Mouse (Mus musculus): ENCODE results near the gene Ikbke.

The Ikbke gene

GRCm38 (mm10) chr1:131242956-131243355 is 36.5 kb downstream of the Ikbke start:
- no peak for DNase-seq (ENCODE audit: extremely low read depth, low read depth, low spot score)

GRCm38 (mm10) chr1:131239576-131240193 is 39.7 kb downstream of the Ikbke start:
- peak; percentile 86 for DNase-seq (ENCODE audit: extremely low read depth, low read depth, low spot score)

GRCm38 (mm10) chr1:131238931-131239381 is 40.5 kb downstream of the Ikbke start:
- no peak for DNase-seq (ENCODE audit: extremely low read depth, low read depth, low spot score)

GRCm38 (mm10) chr1:131236077-131236476 is 43.3 kb downstream of the Ikbke start:
- DNase-seq (ENCODE audit: extremely low read depth, low read depth, low spot score): no peak

- no peak for DNase-seq (ENCODE audit: extremely low read depth, low read depth, low spot score)
These were observed 45.9 kb downstream of the Ikbke start for GRCm38 (mm10) chr1:131233527-131233926.

GRCm38 (mm10) chr1:131228659-131229058 is 50.7 kb downstream of the Ikbke start:
- DNase-seq (ENCODE audit: extremely low read depth, low read depth, low spot score): no peak

GRCm38 (mm10) chr1:131228225-131228624 is 51.2 kb downstream of the Ikbke start:
- DNase-seq (ENCODE audit: extremely low read depth, low read depth, low spot score): no peak

- DNase-seq (ENCODE audit: extremely low read depth, low read depth, low spot score): no peak
These were observed 54.4 kb downstream of the Ikbke start for GRCm38 (mm10) chr1:131224848-131225471.

GRCm38 (mm10) chr1:131223345-131223744 is 56.1 kb downstream of the Ikbke start:
- no peak for DNase-seq (ENCODE audit: extremely low read depth, low read depth, low spot score)

- DNase-seq (ENCODE audit: extremely low read depth, low read depth, low spot score): no peak
These were observed 57.4 kb downstream of the Ikbke start for GRCm38 (mm10) chr1:131221822-131222590.

- no peak for DNase-seq (ENCODE audit: extremely low read depth, low read depth, low spot score)
These were observed 60.5 kb downstream of the Ikbke start for GRCm38 (mm10) chr1:131218933-131219332.

GRCm38 (mm10) chr1:131213361-131213760 is 66.0 kb downstream of the Ikbke start:
- no peak for DNase-seq (ENCODE audit: extremely low read depth, low read depth, low spot score)

GRCm38 (mm10) chr1:131212956-131213355 is 66.5 kb downstream of the Ikbke start:
- DNase-seq (ENCODE audit: extremely low read depth, low read depth, low spot score): no peak

GRCm38 (mm10) chr1:131211655-131212054 is 67.8 kb downstream of the Ikbke start:
- no peak for DNase-seq (ENCODE audit: extremely low read depth, low read depth, low spot score)

GRCm38 (mm10) chr1:131209971-131210426 is 69.4 kb downstream of the Ikbke start:
- DNase-seq (ENCODE audit: extremely low read depth, low read depth, low spot score): no peak

- DNase-seq (ENCODE audit: extremely low read depth, low read depth, low spot score): no peak
These were observed 70.6 kb downstream of the Ikbke start for GRCm38 (mm10) chr1:131208800-131209199.

GRCm38 (mm10) chr1:131208081-131208480 is 71.3 kb downstream of the Ikbke start:
- DNase-seq (ENCODE audit: extremely low read depth, low read depth, low spot score): no peak

- no peak for DNase-seq (ENCODE audit: extremely low read depth, low read depth, low spot score)
These were observed 71.9 kb downstream of the Ikbke start for GRCm38 (mm10) chr1:131207531-131207930.

GRCm38 (mm10) chr1:131206342-131206741 is 73.1 kb downstream of the Ikbke start:
- peak; percentile 90 for DNase-seq (ENCODE audit: extremely low read depth, low read depth, low spot score)

- DNase-seq (ENCODE audit: extremely low read depth, low read depth, low spot score): no peak
These were observed 74.9 kb downstream of the Ikbke start for GRCm38 (mm10) chr1:131204461-131204860.

Measured in fat pad, adult 2 months (tissue).